Mouse (Mus musculus): ENCODE data around the gene Cyfip1.

The Cyfip1 gene

GRCm38 (mm10) chr7:55857729-55858128, 16.2 kb downstream of the Cyfip1 start:
- POLR2A ChIA-PET, result interaction anchor here in 1 of 4 experiments (2.7 kb wide), 1 partner anchor 13 kb away, joined by 8 read pairs; no protein-coding TSS in a partner anchor
- CTCF ChIA-PET, result no interaction called here

GRCm38 (mm10) chr7:55858836-55859517, 17.4 kb downstream of the Cyfip1 start:
- POLR2A ChIA-PET, result interaction anchor here in 3 of 4 experiments (0.6 to 2.7 kb wide), 7 partner anchors 9 to 103 kb away, joined by 3 to 8 read pairs (median 3); partner anchors contain the start of genes Nipa2 (in 1 of the 3) and Tubgcp5 (in 1 of the 3)

GRCm38 (mm10) chr7:55859518-55859872, 17.9 kb downstream of the Cyfip1 start:
- POLR2A ChIA-PET, result interaction anchor here in 3 of 4 experiments (0.6 to 2.7 kb wide), 7 partner anchors 9 to 103 kb away, joined by 3 to 8 read pairs (median 4); partner anchors contain the start of genes Nipa2 (in 1 of the 3) and Tubgcp5 (in 1 of the 3)

More at GRCm38 (mm10) chr7:55858836-55859517, 17.4 kb downstream of the Cyfip1 start:
- CTCF ChIA-PET, result interaction anchor here in 1 of 4 experiments (0.5 kb wide), 1 partner anchor 129 kb away, joined by 7 read pairs; no protein-coding TSS in a partner anchor

GRCm38 (mm10) chr7:55859956-55860355, 18.4 kb downstream of the Cyfip1 start:
- CTCF ChIA-PET, result no interaction called here

More at GRCm38 (mm10) chr7:55859518-55859872, 17.9 kb downstream of the Cyfip1 start:
- CTCF ChIA-PET, result no interaction called here

GRCm38 (mm10) chr7:55861175-55861574, 19.6 kb downstream of the Cyfip1 start:
- ChIA-PET CTCF (no interaction called here), POLR2A (interaction anchor here in 1 of 4 experiments (1.0 to 1.5 kb wide), 2 partner anchors 9 to 29 kb away, joined by 3 to 4 read pairs; no protein-coding TSS in a partner anchor)

More at GRCm38 (mm10) chr7:55859956-55860355, 18.4 kb downstream of the Cyfip1 start:
- POLR2A ChIA-PET, result interaction anchor here in 2 of 4 experiments (0.6 to 2.7 kb wide), 5 partner anchors 10 to 102 kb away, joined by 3 to 8 read pairs (median 7); partner anchors contain the start of gene Nipa2 (in 1 of the 2)

- POLR2A ChIA-PET, result interaction anchor here in 2 of 4 experiments (0.9 to 1.7 kb wide), 4 partner anchors 15 to 71 kb away, joined by 3 to 4 read pairs (median 4); partner anchors contain the start of gene Tubgcp5 (in 1 of the 2)
- CTCF ChIA-PET, result no interaction called here
Measured at GRCm38 (mm10) chr7:55865044-55865443, 23.5 kb downstream of the Cyfip1 start.

- ChIA-PET POLR2A (interaction anchor here in 2 of 4 experiments (0.8 to 1.7 kb wide), 8 partner anchors 16 to 96 kb away, joined by 3 to 4 read pairs (median 4); partner anchors contain the start of gene Tubgcp5 (in 1 of the 2)), CTCF (no interaction called here)
Measured at GRCm38 (mm10) chr7:55865750-55866416, 24.3 kb downstream of the Cyfip1 start.

- CTCF ChIA-PET, result no interaction called here
- POLR2A ChIA-PET, result interaction anchor here in 2 of 4 experiments (1.0 to 3.7 kb wide), 4 partner anchors 9 to 26 kb away, joined by 3 to 17 read pairs (median 8); partner anchors contain the start of gene Cyfip1 (in 1 of the 2)
Measured at GRCm38 (mm10) chr7:55868247-55868646, 26.7 kb downstream of the Cyfip1 start.

- ChIA-PET POLR2A (interaction anchor here in 3 of 4 experiments (1.0 to 3.7 kb wide), 10 partner anchors 10 to 93 kb away, joined by 3 to 17 read pairs (median 4); partner anchors contain the start of genes Tubgcp5 (in 2 of the 3), Cyfip1 (in 1 of the 3) and Nipa2 (in 1 of the 3)), CTCF (interaction anchor here in 1 of 4 experiments (1.3 kb wide), 1 partner anchor 12 kb away, joined by 3 read pairs; no protein-coding TSS in a partner anchor)
Measured at GRCm38 (mm10) chr7:55869220-55869619, 27.7 kb downstream of the Cyfip1 start.

- ChIA-PET CTCF (interaction anchor here in 1 of 4 experiments (0.6 kb wide), 1 partner anchor 110 kb away, joined by 4 read pairs; no protein-coding TSS in a partner anchor), POLR2A (interaction anchor here in 2 of 4 experiments (1.1 to 3.7 kb wide), 9 partner anchors 10 to 92 kb away, joined by 3 to 17 read pairs (median 7); partner anchors contain the start of genes Cyfip1 (in 1 of the 2), Nipa2 (in 1 of the 2) and Tubgcp5 (in 1 of the 2))
Measured at GRCm38 (mm10) chr7:55870340-55871020, 28.9 kb downstream of the Cyfip1 start.

GRCm38 (mm10) chr7:55871476-55871875, 29.9 kb downstream of the Cyfip1 start:
- ChIA-PET POLR2A (interaction anchor here in 2 of 4 experiments (0.6 to 3.7 kb wide), 6 partner anchors 9 to 30 kb away, joined by 3 to 17 read pairs (median 6); partner anchors contain the start of gene Cyfip1 (in 1 of the 2)), CTCF (no interaction called here)

- CTCF ChIA-PET, result no interaction called here
- POLR2A ChIA-PET, result interaction anchor here in 2 of 4 experiments (1.2 to 2.1 kb wide), 5 partner anchors 12 to 81 kb away, joined by 3 to 7 read pairs (median 3); partner anchors contain the start of gene Tubgcp5 (in 1 of the 2)
Measured at GRCm38 (mm10) chr7:55874703-55875102, 33.2 kb downstream of the Cyfip1 start.

- POLR2A ChIA-PET, result interaction anchor here in 1 of 4 experiments (0.6 to 1.4 kb wide), 2 partner anchors 28 to 170 kb away, joined by 3 read pairs; no protein-coding TSS in a partner anchor
- CTCF ChIA-PET, result no interaction called here
Measured at GRCm38 (mm10) chr7:55877721-55878120, 36.2 kb downstream of the Cyfip1 start.

- POLR2A ChIA-PET, result interaction anchor here in 3 of 4 experiments (0.6 to 3.9 kb wide), 8 partner anchors 9 to 102 kb away, joined by 3 to 16 read pairs (median 4); partner anchors contain the start of gene Tubgcp5 (in 1 of the 3)
- CTCF ChIA-PET, result interaction anchor here in 1 of 4 experiments (0.7 kb wide), 1 partner anchor 11 kb away, joined by 3 read pairs; no protein-coding TSS in a partner anchor
Measured at GRCm38 (mm10) chr7:55880882-55881281, 39.3 kb downstream of the Cyfip1 start.

- CTCF ChIA-PET, result interaction anchor here in 1 of 4 experiments (0.5 kb wide), 1 partner anchor 572 kb away, joined by 5 read pairs; no protein-coding TSS in a partner anchor
Measured at GRCm38 (mm10) chr7:55888603-55889002, 47.1 kb downstream of the Cyfip1 start.

GRCm38 (mm10) chr7:55889996-55890395, 48.5 kb downstream of the Cyfip1 start:
- POLR2A ChIA-PET, result interaction anchor here in 2 of 4 experiments (1.0 to 2.1 kb wide), 5 partner anchors 9 to 72 kb away, joined by 3 to 8 read pairs (median 4); partner anchors contain the start of genes Cyfip1 (in 1 of the 2) and Nipa2 (in 1 of the 2)
- CTCF ChIA-PET, result no interaction called here

More at GRCm38 (mm10) chr7:55888603-55889002, 47.1 kb downstream of the Cyfip1 start:
- POLR2A ChIA-PET, result no interaction called here

GRCm38 (mm10) chr7:55890731-55891130, 49.2 kb downstream of the Cyfip1 start:
- CTCF ChIA-PET, result no interaction called here

More at GRCm38 (mm10) chr7:55890731-55891130, 49.2 kb downstream of the Cyfip1 start:
- POLR2A ChIA-PET, result interaction anchor here in 2 of 4 experiments (0.7 to 2.2 kb wide), 8 partner anchors 10 to 71 kb away, joined by 3 to 14 read pairs (median 4); partner anchors contain the start of genes Cyfip1 (in 2 of the 2) and Nipa2 (in 2 of the 2)
